Mouse (Mus musculus) liver, postnatal 0 days (tissue): ENCODE data around the gene Hsh2d. TPM values are rescaled to one million over a fixed set of nuclear protein-coding genes. Genes with fewer than 3 reads are reported as not detected.

Experiments used
- ATAC-seq: fragments of 200-750 bp; cut with Nextera tagmentation; 2 replicates; pipeline ENCODE4 v1.8.0; 2017; ENCODE audit warnings: mild to moderate bottlenecking, moderate library complexity
- DNase-seq: peaks from one replicate; pipeline ENCODE4 v3.0.0-alpha.2; 2016
- H3K27ac ChIP-seq: fragments of 300-500 bp; sonication (generic); 2 replicates; pipeline ENCODE4 v1.5.1; 2014; ENCODE audit warnings: antibody characterized with exemption, moderate library complexity, mild to moderate bottlenecking, low read depth
- H3K27me3 ChIP-seq: fragments of 300-500 bp; sonication (generic); 2 replicates; pipeline ENCODE4 v1.6.1; 2014; ENCODE audit warnings: low read length, control low read depth, mixed read lengths; ENCODE audit not compliant: insufficient read depth
- H3K36me3 ChIP-seq: fragments of 300-500 bp; sonication (generic); replicated peaks from 2 replicates; pipeline ENCODE4 v1.6.1; 2014; ENCODE audit warnings: mild to moderate bottlenecking, control low read depth, low read length, moderate library complexity, mixed read lengths; ENCODE audit not compliant: insufficient read depth
- H3K4me1 ChIP-seq: fragments of 300-500 bp; sonication (generic); 2 replicates; pipeline ENCODE4 v1.6.1; 2014; ENCODE audit warnings: antibody characterized with exemption, mild to moderate bottlenecking, control low read depth; ENCODE audit not compliant: insufficient read depth
- H3K4me2 ChIP-seq: fragments of 300-500 bp; sonication (generic); 2 replicates; pipeline ENCODE4 v1.6.1; 2014; ENCODE audit warnings: low read depth, mild to moderate bottlenecking, low read length, moderate library complexity, mixed read lengths
- H3K4me3 ChIP-seq: fragments of 300-500 bp; sonication (generic); 2 replicates; pipeline ENCODE4 v1.5.1; 2014; ENCODE audit warnings: low read depth, low read length
- H3K9ac ChIP-seq: fragments of 300-500 bp; sonication (generic); replicated peaks from 2 replicates; pipeline ENCODE4 v1.6.1; 2014; ENCODE audit warnings: mild to moderate bottlenecking, moderate library complexity
- H3K9me3 ChIP-seq: fragments of 300-500 bp; sonication (generic); 2 replicates; pipeline ENCODE4 v1.6.1; 2016; ENCODE audit warnings: mild to moderate bottlenecking, control low read depth, low read length, mixed read lengths
- CTCF ChIP-seq: sonication (generic); IDR thresholded peaks from 2 replicates; pipeline ENCODE4 v1.5.1; 2016; ENCODE audit warnings: antibody characterized with exemption, low read depth
- EP300 ChIP-seq: IDR thresholded peaks from 2 replicates; pipeline ENCODE4 v1.6.1; 2016; ENCODE audit warnings: antibody characterized with exemption, low read depth, mild to moderate bottlenecking
- WGBS: fragments of 180-500 bp; shearing (Covaris S2); extraction: QIAGEN DNeasy Blood & Tissue Kit; methylation state at CpG from one replicate; pipeline ENCODE4 v1.1.7; 2014; ENCODE audit not compliant: insufficient replicate concordance; 5-methylcytosine and 5-hydroxymethylcytosine counted together
- polyA plus RNA-seq: library from polyadenylated mRNA; unstranded; fragments of >200 nt; fragmentation: Nextera tagmentation; extraction: Ambion mirVana; gene quantifications from 2 replicates; pipeline ENCODE4 v1.2.1, GENCODE M21; 2015

The Hsh2d gene
- polyA plus RNA-seq, 1 experiment from 2014 or later: 0.68 TPM

- no peak overlapping the region for H3K4me3 ChIP-seq
- no peaks in the 10 kb centered on the region for H3K9me3 ChIP-seq
- no peak for TF ChIP-seq EP300
- TF ChIP-seq CTCF: peak; percentile 85
- H3K27ac ChIP-seq: peak overlapping the region; percentile 44; the same call in 1 of the 2 replicates
- DNase-seq (peak; percentile 66), ATAC-seq (no peak)
- 34% methylated on average over 2 of the region's 2 CpGs for WGBS
- no peak overlapping the region for H3K4me2 ChIP-seq
- H3K36me3 ChIP-seq: no peaks in the 10 kb centered on the region
- H3K27me3 ChIP-seq: no peaks in the 10 kb centered on the region
- no peak overlapping the region for H3K9ac ChIP-seq
- H3K4me1 ChIP-seq: peaks cover 3% of the 10 kb centered on the region; the same call in 1 of the 2 replicates
These were observed 25.6 kb downstream of the Hsh2d start for GRCm38 (mm10) chr8:72215060-72215459.

DNA sequence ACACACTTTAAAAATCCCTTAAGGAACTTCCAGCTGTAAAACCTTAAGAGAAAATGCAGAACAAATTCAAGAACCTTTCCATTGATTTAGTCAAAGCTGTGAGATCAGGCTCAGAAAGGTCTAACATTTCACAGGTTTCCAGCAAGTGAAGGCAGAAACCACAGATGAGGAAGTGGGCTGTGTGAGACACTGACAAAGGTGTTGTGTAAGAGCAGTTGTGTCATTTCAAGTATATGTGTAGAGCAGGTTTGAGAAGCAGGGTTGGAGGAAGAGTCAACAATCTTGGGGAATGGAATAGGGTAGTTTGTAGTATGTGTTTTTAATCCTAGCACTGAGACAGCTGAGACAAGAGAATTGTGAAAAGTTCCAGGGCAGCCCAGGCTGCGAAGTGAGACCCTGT lies 26.4 kb downstream of the Hsh2d start:
- Histone ChIP-seq H3K4me2 (no peak overlapping the region), H3K4me3 (no peak overlapping the region), H3K27me3 (no peaks in the 10 kb centered on the region), H3K9ac (no peak overlapping the region; the same call in 1 of the 2 replicates), H3K36me3 (no peaks in the 10 kb centered on the region), H3K4me1 (peaks cover 9% of the 10 kb centered on the region; the same call in 1 of the 2 replicates), H3K9me3 (no peaks in the 10 kb centered on the region), H3K27ac (peak overlapping the region; percentile 62; the same call in 1 of the 2 replicates)
- no peak for DNase-seq
- 28% methylated on average over 1 of the region's 1 CpGs for WGBS
- no peak for ATAC-seq
- TF ChIP-seq CTCF (no peak), EP300 (peak; percentile 24; the same call in 1 of the 2 replicates)

GRCm38 (mm10) chr8:72218781-72219540 lies 29.5 kb downstream of the Hsh2d start:
- Histone ChIP-seq H3K27ac (peak overlapping the region; percentile 35; the same call in 1 of the 2 replicates), H3K9me3 (no peaks in the 10 kb centered on the region), H3K4me3 (peak overlapping the region; percentile 73), H3K27me3 (no peaks in the 10 kb centered on the region), H3K36me3 (peaks cover 25% of the 10 kb centered on the region), H3K9ac (no peak overlapping the region), H3K4me1 (peaks cover 12% of the 10 kb centered on the region; the same call in 1 of the 2 replicates), H3K4me2 (peak overlapping the region; percentile 82)
- WGBS: 66% methylated on average over 9 of the region's 10 CpGs
- ATAC-seq: no peak
- no peak for DNase-seq
- TF ChIP-seq CTCF: no peak
- TF ChIP-seq EP300: no peak

- H3K9ac ChIP-seq: peak within 1 kb of the TSS; percentile 80
- H3K27me3 ChIP-seq: no peaks in the 10 kb centered on the region
- H3K4me2 ChIP-seq: peak within 1 kb of the TSS; percentile 82
- peaks cover 28% of the 10 kb centered on the region for H3K36me3 ChIP-seq
- H3K27ac ChIP-seq: peak within 1 kb of the TSS; percentile 88
- DNase-seq: peak; percentile 94
- peaks cover 12% of the 10 kb centered on the region; the same call in 1 of the 2 replicates for H3K4me1 ChIP-seq
- ATAC-seq: peak; percentile 95
- peak within 1 kb of the TSS; percentile 73 for H3K4me3 ChIP-seq
- 7% methylated on average over 39 of the region's 39 CpGs for WGBS
- no peaks in the 10 kb centered on the region for H3K9me3 ChIP-seq
- TF ChIP-seq EP300 (peak; percentile 47; the same call in 1 of the 2 replicates), CTCF (no peak)
These were observed 30.3 kb downstream of the Hsh2d start, which contains the start of gene Fam32a for GRCm38 (mm10) chr8:72219541-72220363. Gene Fam32a (plus strand): TSS chr8:72219730.

GRCm38 (mm10) chr8:72220758-72221157 lies 31.3 kb downstream of the Hsh2d start:
- Histone ChIP-seq H3K4me1 (peaks cover 12% of the 10 kb centered on the region; the same call in 1 of the 2 replicates), H3K9me3 (no peaks in the 10 kb centered on the region), H3K9ac (peak overlapping the region; percentile 80), H3K36me3 (peaks cover 28% of the 10 kb centered on the region), H3K27ac (peak overlapping the region; percentile 88; the same call in 1 of the 2 replicates), H3K27me3 (no peaks in the 10 kb centered on the region), H3K4me3 (peak overlapping the region; percentile 73), H3K4me2 (peak overlapping the region; percentile 82)
- TF ChIP-seq CTCF: peak; percentile 52
- TF ChIP-seq EP300: no peak
- DNase-seq: peak; percentile 13
- ATAC-seq: no peak
- WGBS: 75% methylated on average over 4 of the region's 4 CpGs

- H3K4me1 ChIP-seq: peaks cover 9% of the 10 kb centered on the region; the same call in 1 of the 2 replicates
- no peaks in the 10 kb centered on the region for H3K9me3 ChIP-seq
- TF ChIP-seq EP300 (no peak), CTCF (no peak)
- no peak overlapping the region for H3K4me3 ChIP-seq
- 90% methylated on average over 5 of the region's 5 CpGs for WGBS
- no peaks in the 10 kb centered on the region for H3K27me3 ChIP-seq
- no peak for DNase-seq
- H3K36me3 ChIP-seq: peaks cover 28% of the 10 kb centered on the region
- H3K9ac ChIP-seq: no peak overlapping the region
- no peak overlapping the region for H3K27ac ChIP-seq
- H3K4me2 ChIP-seq: no peak overlapping the region
- ATAC-seq: no peak
These were observed 33.2 kb downstream of the Hsh2d start for GRCm38 (mm10) chr8:72222656-72223055.
